Mouse (Mus musculus): ENCODE results near the gene Bcor.

Bcor gene

DNA sequence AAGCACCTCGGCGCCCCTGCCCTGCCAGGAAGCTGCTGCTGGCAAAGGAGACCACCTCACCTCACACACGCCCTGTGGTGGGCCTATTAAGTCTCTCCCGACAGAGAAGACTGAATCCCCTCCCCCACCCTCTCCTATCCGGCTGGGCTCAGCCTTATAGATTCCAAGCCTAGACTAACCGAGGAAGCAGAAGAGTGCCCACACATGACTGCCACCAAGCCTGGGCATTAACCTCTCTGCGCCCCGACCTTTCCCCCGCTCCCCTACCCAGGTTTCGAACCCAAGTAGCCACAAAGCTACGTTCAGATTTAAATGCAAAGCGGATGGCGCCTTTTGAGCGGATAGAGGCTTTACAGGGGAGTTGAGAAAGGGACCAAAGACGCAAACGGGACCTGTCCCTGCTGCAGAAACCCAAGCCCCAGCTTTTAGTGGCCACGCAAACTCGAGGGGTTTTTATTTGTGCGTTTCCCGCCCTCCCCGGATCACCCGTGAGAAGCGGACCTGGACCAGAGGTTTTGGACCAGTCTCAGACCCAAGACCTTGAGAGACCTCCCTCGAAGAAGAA lies 33.0 kb downstream of the Bcor start:
- no peak for DNase-seq (ENCODE audit: low read depth in 1 of 2, low spot score in 2 of 2)

GRCm38 (mm10) chrX:12126408-12127105 lies 33.6 kb downstream of the Bcor start:
- no peak for DNase-seq (ENCODE audit: low read depth in 1 of 2, low spot score in 2 of 2)

GRCm38 (mm10) chrX:12124571-12124970 lies 35.6 kb downstream of the Bcor start:
- DNase-seq (ENCODE audit: low read depth in 1 of 2, low spot score in 2 of 2): no peak

GRCm38 (mm10) chrX:12123687-12124087 lies 36.5 kb downstream of the Bcor start:
- no peak for DNase-seq (ENCODE audit: low read depth in 1 of 2, low spot score in 2 of 2)

DNA sequence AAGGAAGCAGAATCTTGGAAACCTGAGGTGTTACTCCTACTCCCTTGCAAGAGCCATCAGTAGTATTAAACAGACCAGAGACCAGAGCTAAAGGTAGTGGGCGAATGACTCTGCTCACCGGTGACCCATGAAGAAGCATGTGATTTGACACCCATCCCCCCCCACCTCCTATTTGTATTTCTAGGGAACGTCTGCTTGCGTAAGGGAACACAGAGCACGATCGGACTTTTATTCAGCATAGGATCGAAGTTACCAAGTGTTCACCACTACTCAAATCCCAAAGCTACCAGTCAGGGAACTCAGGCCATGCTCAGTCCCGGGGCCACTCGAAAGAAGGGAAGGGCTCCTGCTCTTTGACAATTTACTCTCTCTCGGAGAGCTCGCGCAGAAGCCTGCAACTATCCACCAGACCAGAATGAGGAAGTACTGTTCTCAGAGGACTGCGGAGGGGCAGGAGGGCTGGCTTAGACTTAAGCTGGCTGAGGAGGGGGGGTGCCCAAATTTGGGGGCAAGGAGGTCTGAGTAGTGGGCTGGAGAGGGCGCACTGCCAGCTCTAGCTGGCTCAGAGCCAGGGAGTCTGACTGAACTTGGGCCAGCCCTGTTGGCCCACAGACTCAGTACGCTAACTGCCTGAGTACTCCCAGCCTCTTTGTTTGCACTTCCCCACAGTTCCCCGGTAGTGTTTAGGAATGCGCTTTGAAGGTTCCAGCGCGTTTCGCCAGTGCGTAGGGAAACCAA lies 37.4 kb downstream of the Bcor start:
- DNase-seq (ENCODE audit: low read depth in 1 of 2, low spot score in 2 of 2): no peak

DNA sequence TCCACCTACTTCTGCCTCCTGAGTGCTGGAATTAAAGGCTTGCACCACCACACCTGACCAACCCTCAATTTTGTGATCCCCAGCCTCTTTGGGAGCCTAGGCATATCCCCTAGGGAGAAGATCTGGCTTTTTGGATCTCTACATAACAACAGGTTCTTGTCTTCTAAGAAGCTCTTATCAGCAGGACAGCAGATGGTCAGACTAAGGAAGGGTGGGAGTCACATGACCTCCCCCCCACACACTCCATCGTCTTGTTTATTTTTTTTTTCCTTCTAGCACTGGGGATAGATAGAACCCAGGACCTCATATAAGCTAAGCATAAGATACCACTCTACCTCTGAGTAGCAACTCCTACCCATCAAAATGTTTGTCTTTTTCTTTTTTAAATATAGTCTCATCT lies 40.7 kb downstream of the Bcor start:
- DNase-seq (ENCODE audit: low read depth in 1 of 2, low spot score in 2 of 2): no peak

DNA sequence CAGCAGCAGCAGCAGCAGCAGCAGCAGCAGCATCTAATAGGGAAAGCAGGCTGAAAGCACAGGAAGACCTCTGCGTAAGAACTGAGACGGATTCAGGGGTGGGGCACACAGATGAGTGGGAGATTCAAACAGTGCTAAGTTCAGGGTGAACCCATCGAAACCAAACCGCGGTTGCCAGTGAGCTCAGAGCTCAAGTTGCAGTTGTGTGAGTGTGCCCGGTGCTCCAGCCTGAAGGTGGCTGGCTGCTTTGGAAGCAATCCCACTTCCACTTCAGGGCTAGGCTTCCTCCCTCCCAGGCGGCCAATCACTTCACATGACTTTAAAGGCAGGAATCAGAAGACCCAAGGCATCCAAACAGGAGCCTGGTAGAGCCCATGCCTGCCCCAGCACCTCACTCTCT lies 44.0 kb downstream of the Bcor start:
- no peak for DNase-seq (ENCODE audit: low read depth in 1 of 2, low spot score in 2 of 2)

GRCm38 (mm10) chrX:12112166-12112565 lies 48.0 kb downstream of the Bcor start:
- no peak for DNase-seq (ENCODE audit: low read depth in 1 of 2, low spot score in 2 of 2)

DNA sequence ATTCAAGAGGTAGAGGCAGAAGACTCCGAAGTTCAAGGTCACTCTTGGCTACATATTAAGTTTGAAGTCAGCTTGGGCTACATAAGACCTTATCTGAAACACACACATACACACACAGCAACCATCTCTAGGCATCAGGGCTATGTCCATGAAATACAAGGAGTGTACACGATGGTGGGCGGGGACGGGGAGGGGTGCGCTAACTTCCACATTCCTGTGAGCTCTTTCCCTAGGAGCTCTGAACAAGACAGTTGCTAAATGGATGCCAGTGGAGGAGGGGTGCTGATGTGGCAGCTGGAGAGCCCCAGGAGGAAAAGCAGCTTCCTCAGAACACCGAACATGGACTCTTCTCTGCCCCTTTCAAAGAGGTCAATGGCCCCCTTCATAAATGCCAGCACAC lies 49.6 kb downstream of the Bcor start:
- no peak for DNase-seq (ENCODE audit: low read depth in 1 of 2, low spot score in 2 of 2)

DNA sequence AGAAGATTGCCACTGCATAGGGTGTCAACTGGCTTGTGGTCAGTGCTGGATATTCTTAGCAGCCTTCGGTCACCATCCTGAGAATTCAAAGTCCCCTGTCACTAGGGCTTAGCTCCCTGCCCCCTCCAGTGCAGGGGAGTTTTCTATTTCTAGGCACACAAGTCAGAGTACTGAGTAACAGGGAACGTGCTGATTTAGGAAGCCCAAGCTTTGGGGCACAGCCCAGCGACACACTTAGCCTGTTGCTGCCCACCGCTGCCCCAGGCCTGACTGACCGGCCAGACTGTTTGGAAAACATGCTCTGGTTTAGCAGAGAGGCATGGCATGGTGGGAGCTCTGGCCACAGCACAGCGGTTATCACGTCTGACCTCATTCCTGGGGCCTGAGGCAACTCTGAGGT lies 54.8 kb downstream of the Bcor start:
- DNase-seq (ENCODE audit: low read depth in 1 of 2, low spot score in 2 of 2): no peak

DNA sequence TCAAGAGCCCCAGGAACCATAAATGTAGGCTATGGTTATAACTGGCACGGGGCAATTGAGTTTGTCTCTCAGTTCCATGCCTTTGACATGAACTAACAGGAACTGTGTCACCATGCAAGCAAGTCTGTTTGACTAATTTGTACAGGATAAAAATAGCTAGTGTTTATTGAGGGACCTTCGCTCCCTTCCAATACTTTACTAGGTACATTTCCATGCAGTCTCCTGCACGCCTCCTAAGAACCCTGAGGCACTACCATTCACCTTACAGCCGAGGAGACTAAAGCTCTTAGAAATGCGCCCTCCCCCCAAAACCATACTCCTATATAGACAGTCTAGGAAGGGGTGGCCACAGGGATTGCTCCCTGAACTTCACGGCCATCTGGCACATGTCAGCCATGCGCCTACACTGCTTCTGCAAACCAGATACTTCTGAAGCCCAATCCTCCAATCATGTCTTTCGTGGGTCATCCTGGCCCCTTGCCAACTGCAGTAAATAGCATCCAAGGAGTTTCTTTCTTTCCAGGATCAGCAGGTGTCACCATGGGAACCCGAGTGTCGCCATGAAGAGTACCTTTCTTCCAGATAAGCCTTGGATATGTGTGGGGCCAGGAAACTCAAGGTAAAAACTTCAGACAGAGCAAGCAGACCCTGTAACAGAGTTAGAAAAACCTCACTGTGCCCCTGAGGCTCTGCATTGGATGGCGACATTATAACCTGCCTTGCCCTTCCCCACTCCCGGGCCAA lies 63.2 kb downstream of the Bcor start:
- no peak for DNase-seq (ENCODE audit: low read depth in 1 of 2, low spot score in 2 of 2)

DNA sequence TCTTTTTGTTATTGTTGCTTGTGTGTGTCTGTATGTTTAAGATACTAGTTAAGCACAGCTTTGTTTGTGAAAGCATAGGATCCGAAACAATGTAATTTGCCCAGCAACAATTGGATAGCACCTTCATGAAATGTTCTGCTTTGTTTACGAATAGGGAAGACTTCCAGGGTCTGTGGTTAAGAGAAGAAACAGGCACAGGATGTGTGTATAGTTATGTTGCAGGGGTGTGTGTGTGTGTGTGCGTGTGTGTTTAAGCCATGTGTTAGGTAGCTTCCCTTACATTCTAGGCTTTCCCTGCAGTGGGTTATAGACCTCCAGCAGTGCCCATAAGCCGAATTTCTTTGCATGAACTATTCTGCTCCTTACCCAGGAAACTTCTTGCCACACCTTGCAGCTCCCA lies 66.8 kb downstream of the Bcor start:
- DNase-seq (ENCODE audit: low read depth in 1 of 2, low spot score in 2 of 2): no peak

GRCm38 (mm10) chrX:12091431-12092061 lies 68.6 kb downstream of the Bcor start:
- DNase-seq (ENCODE audit: low read depth in 1 of 2, low spot score in 2 of 2): no peak

DNA sequence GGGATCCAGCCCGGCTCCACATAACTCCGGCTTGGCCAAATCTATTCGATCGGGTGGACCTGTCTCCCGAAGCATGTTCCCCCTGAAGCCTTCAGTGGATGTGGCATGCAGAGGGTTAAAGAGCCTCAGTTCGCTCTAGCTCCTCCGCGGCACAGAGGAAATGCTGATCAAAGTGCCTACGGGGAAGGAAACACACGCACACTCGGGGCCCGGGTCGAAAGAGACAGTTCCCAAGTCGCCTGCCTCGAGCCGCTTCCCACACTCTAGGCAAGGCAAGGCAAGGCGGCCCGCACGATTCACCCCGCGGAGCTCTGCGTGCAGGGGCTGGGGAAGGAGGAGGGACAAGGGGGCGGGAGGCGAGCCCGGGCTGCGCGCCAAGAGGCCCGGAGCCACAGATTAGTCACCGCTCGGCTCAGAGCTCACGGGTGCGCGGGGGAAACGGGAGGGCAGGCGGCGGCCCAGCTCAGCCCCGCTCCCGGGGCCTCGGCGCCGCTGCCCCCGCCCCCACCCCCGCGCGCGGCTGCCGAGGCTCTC lies 69.2 kb downstream of the Bcor start:
- no peak for DNase-seq (ENCODE audit: low read depth in 1 of 2, low spot score in 2 of 2)

- DNase-seq (ENCODE audit: low read depth in 1 of 2, low spot score in 2 of 2): no peak
Observed at GRCm38 (mm10) chrX:12090151-12090870, 69.8 kb downstream of the Bcor start.

DNA sequence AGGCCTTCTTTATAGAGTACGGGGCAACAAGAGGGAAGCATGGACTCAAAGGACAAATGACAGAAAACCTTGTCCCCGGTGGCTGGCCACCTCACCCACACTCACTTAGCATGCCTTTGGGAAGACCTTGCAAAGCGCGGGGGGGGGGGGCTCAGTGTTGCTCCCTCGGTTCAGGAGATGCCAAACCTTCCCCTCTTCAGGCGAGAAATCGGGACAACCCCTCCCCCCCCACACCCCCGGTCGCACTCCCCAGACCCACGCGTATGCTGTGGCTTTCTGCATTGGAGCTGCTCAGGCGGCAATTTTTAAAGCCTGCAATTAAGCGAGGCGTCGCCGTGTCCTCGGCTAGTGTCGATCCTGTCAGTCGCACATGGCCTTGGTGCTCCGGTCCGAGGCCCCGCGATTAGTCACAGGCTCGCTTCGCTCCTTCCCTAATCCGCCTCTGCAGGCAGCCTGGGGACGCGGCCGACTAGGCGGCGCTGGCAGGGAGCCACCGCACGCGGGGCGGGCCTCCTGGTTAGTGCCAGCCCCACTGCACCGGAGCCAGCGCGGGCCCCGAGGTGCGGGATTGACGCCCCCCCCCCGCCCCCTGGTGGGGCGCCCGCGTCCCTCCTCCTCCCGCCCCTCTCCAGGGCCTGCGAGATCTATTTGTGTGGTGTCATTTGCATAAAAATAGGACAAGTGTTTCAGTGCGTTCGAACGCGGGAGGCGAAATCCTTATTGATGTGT lies 70.6 kb downstream of the Bcor start:
- peak in 1 of 2 experiments; percentile 34 for DNase-seq (ENCODE audit: low read depth in 1 of 2, low spot score in 2 of 2)

DNA sequence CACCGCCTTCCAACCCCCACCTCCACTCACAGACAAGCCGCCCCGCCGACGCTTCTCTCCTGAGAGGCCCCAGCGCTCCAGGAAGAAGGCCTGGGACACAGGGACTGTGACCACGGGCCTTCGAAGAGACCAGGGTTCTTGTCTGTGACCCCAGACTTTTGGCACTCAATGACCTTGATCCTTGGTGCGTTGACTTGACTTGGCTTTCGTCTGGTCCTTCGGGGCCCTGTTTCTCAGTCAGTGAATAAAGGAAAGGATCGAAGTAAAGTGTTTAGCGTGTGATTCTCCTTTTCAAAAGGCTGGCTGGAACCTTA lies 71.2 kb downstream of the Bcor start:
- DNase-seq (ENCODE audit: low read depth in 1 of 2, low spot score in 2 of 2): no peak

GRCm38 (mm10) chrX:12088301-12089026 lies 71.7 kb downstream of the Bcor start:
- peak in 1 of 2 experiments; percentile 34 for DNase-seq (ENCODE audit: low read depth in 1 of 2, low spot score in 2 of 2)
